Mouse (Mus musculus) left cerebral cortex, postnatal 25 days (tissue): ENCODE results near the gene Pabpc4l. TPM values are rescaled to one million over a fixed set of nuclear protein-coding genes. Genes with fewer than 3 reads are reported as not detected.
"Not testable (repeated sequence)": the region's sequence is repeated elsewhere in the genome, so short reads cannot be mapped to it uniquely, and the experiment has no call there.

Experiments
- DNase-seq, 2 experiments: peaks; one replicate each; pipeline ENCODE4 v3.0.0; 2022; ENCODE audit warnings: low spot score in 2 of 2, mixed read lengths in 1 of 2
- intact Hi-C: fragments of 180-260 bp; cut with DNase I; formaldehyde crosslinking; loops from one replicate; pipeline ENCODE4 v1.15.1; 2025
- total RNA-seq, 2 experiments: library from RNA; stranded (reverse); gene quantifications; 2 replicates each; pipeline ENCODE4 v1.2.3; 2021

The Pabpc4l gene
- under 1 TPM; 0.50 to 0.64 TPM for total RNA-seq

GRCm38 (mm10) chr3:46447481-46448265 is at the start of gene Pabpc4l:
Gene Pabpc4l (minus strand): TSS chr3:46448219.
- DNase-seq = peak in 1 of 2 experiments; percentile 4
- intact Hi-C loops = no loop called here

DNA sequence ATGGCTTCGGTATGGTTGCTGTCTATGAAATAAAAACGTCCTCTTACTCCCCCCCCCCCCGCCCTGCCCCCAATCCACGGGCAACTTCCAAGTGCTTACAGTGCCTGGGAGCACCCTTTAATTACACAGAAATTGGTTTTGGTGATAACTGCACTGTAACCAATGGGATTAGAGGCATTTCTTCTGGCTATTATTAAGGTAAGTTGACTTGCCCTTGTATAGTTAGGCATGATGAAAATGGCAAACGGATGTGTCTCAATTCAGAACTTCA is 42.9 kb upstream of the Pabpc4l start:
- intact Hi-C loops = no loop called here
- no peak for DNase-seq

- no peak for DNase-seq
- intact Hi-C loops = no loop called here
These were observed 42.3 kb upstream of the Pabpc4l start for GRCm38 (mm10) chr3:46490132-46490988.

GRCm38 (mm10) chr3:46486091-46486490 is 38.1 kb upstream of the Pabpc4l start:
- DNase-seq, intact Hi-C loops: not testable (repeated sequence)

- intact Hi-C loops = no loop called here
- no peak for DNase-seq
These were observed 180 bp upstream of the Pabpc4l start for GRCm38 (mm10) chr3:46448266-46448532.

GRCm38 (mm10) chr3:46431416-46431815 is 16.6 kb downstream of the Pabpc4l start:
- intact Hi-C loops = no loop called here

More at GRCm38 (mm10) chr3:46431416-46431815, 16.6 kb downstream of the Pabpc4l start:
- DNase-seq = no peak
